Mouse (Mus musculus) C2C12 (cell line): Measurements from ENCODE around the gene Sgk2.

Experiments
- CEBPB ChIP-seq: IDR thresholded peaks from one replicate; pipeline ENCODE4 v1.6.1; 2011; ENCODE audit warnings: low read depth, mild to moderate bottlenecking, control low read depth, moderate library complexity
- CTCF ChIP-seq: IDR thresholded peaks from one replicate; pipeline ENCODE4 v1.5.1; 2011; ENCODE audit not compliant: control insufficient read depth, insufficient read depth, insufficient read length
- MAX ChIP-seq: IDR thresholded peaks from one replicate; pipeline ENCODE4 v1.6.1; 2011; ENCODE audit warnings: mild to moderate bottlenecking, control low read depth
- MYOG ChIP-seq: IDR thresholded peaks from one replicate; pipeline ENCODE4 v1.6.1; 2011; ENCODE audit not compliant: control insufficient read depth, insufficient read length; ENCODE audit errors: extremely low read depth

DNA sequence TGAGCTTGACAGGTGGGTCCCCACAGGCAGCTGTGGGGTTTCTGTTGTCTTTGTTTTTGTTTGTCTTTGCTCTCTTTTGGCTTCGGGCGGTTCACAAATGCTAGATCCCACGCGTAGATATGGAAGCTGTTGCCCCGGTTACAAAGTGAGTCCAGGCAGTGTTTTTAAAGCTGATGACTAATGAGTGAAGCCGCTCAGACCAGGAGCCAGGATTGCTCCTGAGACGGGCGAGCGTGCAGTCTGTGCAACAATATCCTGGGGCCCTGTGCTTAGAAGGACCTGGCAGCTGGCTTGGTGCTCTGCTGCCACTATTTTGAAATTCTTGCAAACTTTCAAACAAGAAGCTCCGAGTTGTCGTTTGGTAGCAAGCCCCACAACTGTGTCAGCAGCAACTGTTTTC is 13.5 kb upstream of the Sgk2 start:
- TF ChIP-seq CTCF (no peak), MAX (no peak), CEBPB (no peak), MYOG (no peak)
